Mouse (Mus musculus) kidney, adult 2 months (tissue): Measurements from ENCODE around the gene Uhrf1bp1. TPM values are rescaled to one million over a fixed set of nuclear protein-coding genes. Genes with fewer than 3 reads are reported as not detected.
"Not testable (repeated sequence)": the region's sequence is repeated elsewhere in the genome, so short reads cannot be mapped to it uniquely, and the experiment has no call there.

Source experiments
- DNase-seq: peaks from one replicate; pipeline ENCODE4 v3.0.0; 2021
- H3K27ac ChIP-seq: fragments of 200-500 bp; 2 replicates; pipeline ENCODE4 v1.5.1; 2012; ENCODE audit warnings: low read depth, low read length, control low read depth, inconsistent platforms; ENCODE audit not compliant: insufficient read depth
- H3K27me3 ChIP-seq: fragments of 200-500 bp; replicated peaks from 2 replicates; pipeline ENCODE4 v1.6.1; 2012; ENCODE audit warnings: mild to moderate bottlenecking, moderate library complexity, low read length, inconsistent platforms; ENCODE audit not compliant: control insufficient read depth, insufficient read depth
- H3K36me3 ChIP-seq: fragments of 200-500 bp; 2 replicates; pipeline ENCODE4 v1.6.1; 2012; ENCODE audit warnings: mild to moderate bottlenecking, moderate library complexity, low read length, inconsistent platforms; ENCODE audit not compliant: control insufficient read depth, insufficient read depth
- H3K4me1 ChIP-seq: fragments of 200-500 bp; 2 replicates; pipeline ENCODE4 v1.6.1; 2011; ENCODE audit warnings: low read length; ENCODE audit not compliant: control insufficient read depth, insufficient read depth
- H3K4me3 ChIP-seq: fragments of 200-500 bp; 2 replicates; pipeline ENCODE4 v1.5.1; 2011; ENCODE audit warnings: mild to moderate bottlenecking, low read depth, low read length, control low read depth; ENCODE audit not compliant: insufficient read depth
- CTCF ChIP-seq: fragments of 200-500 bp; conservative IDR thresholded peaks from 2 replicates; pipeline ENCODE4 v1.5.1; 2011; ENCODE audit warnings: low read depth, mild to moderate bottlenecking, control low read depth, low read length, moderate library complexity, mixed read lengths; ENCODE audit not compliant: insufficient read depth, insufficient read length
- POLR2A ChIP-seq: fragments of 200-500 bp; IDR thresholded peaks from one replicate; pipeline ENCODE4 v1.6.1; 2011; ENCODE audit warnings: low read depth, low read length, control low read depth
- WGBS: fragments of 180-500 bp; shearing (Covaris S2); methylation state at CpG from one replicate; pipeline ENCODE4 v1.1.7; 2018; 5-methylcytosine and 5-hydroxymethylcytosine counted together
- polyA plus RNA-seq: library from polyadenylated mRNA; depleted of rRNA; stranded (reverse); fragments of >200 nt; gene quantifications from 2 replicates; pipeline ENCODE4 v1.2.3, GENCODE M21; 2012

Gene Uhrf1bp1
- polyA plus RNA-seq, 1 experiment, result 8.0 TPM

- WGBS, result 4% methylated on average over 22 of the region's 22 CpGs
- Histone ChIP-seq H3K27me3 (no peaks in the 10 kb centered on the region), H3K4me3 (peak overlapping the region; percentile 31), H3K4me1 (peaks cover 4% of the 10 kb centered on the region; the same call in 1 of the 2 replicates), H3K36me3 (no peaks in the 10 kb centered on the region), H3K27ac (peak overlapping the region; percentile 58; the same call in 1 of the 2 replicates)
- TF ChIP-seq POLR2A, result no peak
- no peak for TF ChIP-seq CTCF
- peak; percentile 80 for DNase-seq
Measured at GRCm38 (mm10) chr17:27825984-27826905, 30.0 kb upstream of the Uhrf1bp1 start.

GRCm38 (mm10) chr17:27826908-27827383 is 29.3 kb upstream of the Uhrf1bp1 start:
- H3K36me3 ChIP-seq, result no peaks in the 10 kb centered on the region
- H3K27ac ChIP-seq, result no peak overlapping the region; the same call in 1 of the 2 replicates
- H3K27me3 ChIP-seq, result no peaks in the 10 kb centered on the region
- TF ChIP-seq POLR2A (no peak), CTCF (no peak)
- 4% methylated on average over 8 of the region's 9 CpGs for WGBS
- H3K4me3 ChIP-seq, result peak overlapping the region; percentile 21; the same call in 1 of the 2 replicates
- peak; percentile 43 for DNase-seq
- H3K4me1 ChIP-seq, result 0 out of 2 replicates have a peak, but pooled peaks cover 3% of the 10 kb centered on the region

GRCm38 (mm10) chr17:27827511-27827910 is 28.7 kb upstream of the Uhrf1bp1 start:
- Histone ChIP-seq H3K36me3 (no peaks in the 10 kb centered on the region), H3K4me3 (no peak overlapping the region), H3K27me3 (no peaks in the 10 kb centered on the region), H3K27ac (no peak overlapping the region), H3K4me1 (0 out of 2 replicates have a peak, but pooled peaks cover 3% of the 10 kb centered on the region)
- 34% methylated on average over 6 of the region's 6 CpGs for WGBS
- TF ChIP-seq CTCF (no peak), POLR2A (no peak)
- no peak for DNase-seq

- Histone ChIP-seq H3K4me1 (0 out of 2 replicates have a peak, but pooled peaks cover 3% of the 10 kb centered on the region), H3K27me3 (no peaks in the 10 kb centered on the region), H3K4me3 (no peak overlapping the region), H3K27ac (no peak overlapping the region), H3K36me3 (no peaks in the 10 kb centered on the region)
- no peak for DNase-seq
- 62% methylated on average over 7 of the region's 7 CpGs for WGBS
- TF ChIP-seq POLR2A (no peak), CTCF (peak; percentile 37)
Measured at GRCm38 (mm10) chr17:27830411-27830810, 25.8 kb upstream of the Uhrf1bp1 start.

GRCm38 (mm10) chr17:27837850-27838249 is 18.4 kb upstream of the Uhrf1bp1 start, which contains the start of gene Snrpc:
Snrpc (plus strand) TSS chr17:27838150.
- not testable (repeated sequence) for H3K4me1 ChIP-seq, H3K27me3 ChIP-seq, H3K4me3 ChIP-seq, H3K27ac ChIP-seq, DNase-seq, H3K36me3 ChIP-seq
- WGBS, result 77% methylated on average over 4 of the region's 4 CpGs

GRCm38 (mm10) chr17:27839469-27840252 is 16.6 kb upstream of the Uhrf1bp1 start:
- Histone ChIP-seq H3K4me3 (peak overlapping the region; percentile 100), H3K27ac (peak overlapping the region; percentile 82), H3K27me3 (no peaks in the 10 kb centered on the region), H3K4me1 (no peaks in the 10 kb centered on the region), H3K36me3 (peaks cover 1% of the 10 kb centered on the region; the same call in 1 of the 2 replicates)
- peak; percentile 46 for TF ChIP-seq POLR2A
- no peak for TF ChIP-seq CTCF
- DNase-seq, result peak; percentile 99
- WGBS, result 1% methylated on average over 35 of the region's 35 CpGs
